9 mouse cellular contexts compared by ENCODE assay signal in the genomic region with DNA sequence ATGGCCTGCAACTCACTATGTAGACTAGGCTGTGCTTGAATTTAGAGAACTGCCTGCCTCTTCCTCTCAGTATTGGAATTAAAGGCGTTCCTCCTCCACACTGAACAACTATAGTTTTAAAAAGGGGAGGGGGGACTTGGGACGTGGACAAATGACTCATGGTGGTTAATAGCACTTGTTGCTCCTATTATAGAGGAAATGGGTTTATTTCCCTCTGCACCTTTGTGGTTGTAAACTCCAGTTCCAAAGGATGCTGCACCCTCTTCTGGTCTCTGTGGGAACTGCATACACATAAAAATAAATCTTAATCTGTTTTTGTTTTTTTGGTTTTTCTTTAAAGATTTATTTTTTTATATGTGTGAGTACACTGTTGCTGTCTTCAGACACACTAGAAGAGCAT. TPM values are rescaled to one million over a fixed set of nuclear protein-coding genes. Genes with fewer than 3 reads are reported as not detected.
DNase-seq lines count a peak whose midpoint lies in the region; ATAC-seq and TF ChIP-seq lines count a peak whose summit lies in the region.
"Had no signal": no experiment of that assay in that cellular context is flagged by ENCODE, and none has a peak within 500 bp of the region (broad histone marks: within the 10 kb centered on the region; RNA-seq: fewer than 3 reads in every experiment).

No protein-coding gene starts in this region.

- no peak overlapping the region for H3K9ac ChIP-seq in heart, postnatal 0 days (replicated peaks; ENCODE audit: low read depth, low read length)
- H3K9ac ChIP-seq in liver, embryonic 13.5 days, result no peak overlapping the region

- no peak overlapping the region for H3K4me3 ChIP-seq in heart, postnatal 0 days (ENCODE audit: low read depth, low read length)
- H3K4me3 ChIP-seq in liver, embryonic 13.5 days (replicated peaks), result no peak overlapping the region
- H3K4me3 ChIP-seq: myocyte had no signal

- peak; percentile 77 for TF ChIP-seq CTCF in heart, postnatal 0 days (IDR thresholded peaks at IDR 0.05; ENCODE audit: low read depth)

- TF ChIP-seq EP300 in heart, postnatal 0 days (IDR thresholded peaks at IDR 0.05; ENCODE audit: low read depth), result no peak

- DNase-seq in heart, postnatal 0 days (ENCODE audit: low spot score), result peak; percentile 36
- DNase-seq in heart, adult 11 months, result no peak
- DNase-seq in A20 (ENCODE audit: low read depth, low spot score), result peak; percentile 67
- peak; percentile 37 for DNase-seq in Muller cell, postnatal 12 days (ENCODE audit: inconsistent ontology term)
- no peak for DNase-seq in liver, embryonic 13.5 days
- no peak for DNase-seq in urinary bladder, postnatal 25 days (ENCODE audit: low spot score)
- no peak for DNase-seq in left cerebral cortex, postnatal 25 days (ENCODE audit: low spot score in 2 of 2)
- no peak for DNase-seq in left cerebral cortex, adult 8-10 months (ENCODE audit: low spot score in 2 of 2)

- no peak overlapping the region for H3K27ac ChIP-seq in heart, postnatal 0 days (ENCODE audit: low read depth)
- peak overlapping the region; percentile 71 for H3K27ac ChIP-seq in liver, embryonic 13.5 days

- peaks cover 14% of the 10 kb centered on the region for H3K4me1 ChIP-seq in heart, postnatal 0 days (ENCODE audit: control insufficient read depth, insufficient read depth)
- peaks cover 78% of the 10 kb centered on the region for H3K4me1 ChIP-seq in liver, embryonic 13.5 days (replicated peaks)

- H3K4me2 ChIP-seq in heart, postnatal 0 days (ENCODE audit: low read depth, low read length), result no peak overlapping the region
- H3K4me2 ChIP-seq in liver, embryonic 13.5 days, result no peak overlapping the region

- H3K36me3 ChIP-seq in heart, postnatal 0 days (replicated peaks; ENCODE audit: control insufficient read depth, insufficient read depth, low read length), result no peaks in the 10 kb centered on the region
- H3K36me3 ChIP-seq in liver, embryonic 13.5 days, result no peaks in the 10 kb centered on the region

- intact Hi-C loops in left cerebral cortex, postnatal 25 days (cut with DNase I), result loop anchor here (2.0 kb wide), 1 partner anchor 87 kb away; no protein-coding TSS in a partner anchor

- H3K9me3 ChIP-seq in heart, postnatal 0 days (replicated peaks; ENCODE audit: control insufficient read depth, low read length), result no peaks in the 10 kb centered on the region
- no peaks in the 10 kb centered on the region for H3K9me3 ChIP-seq in liver, embryonic 13.5 days (replicated peaks)

- H3K27me3 ChIP-seq in heart, postnatal 0 days (ENCODE audit: control insufficient read depth, insufficient read depth, low read length), result no peaks in the 10 kb centered on the region
- no peaks in the 10 kb centered on the region for H3K27me3 ChIP-seq in liver, embryonic 13.5 days

- no peak for ATAC-seq in heart, postnatal 0 days (ENCODE audit: insufficient read depth, low read depth)
- no peak for ATAC-seq in liver, embryonic 13.5 days (ENCODE audit: low read depth)

- WGBS in heart, postnatal 0 days, result 40% methylated on average over 2 of the region's 2 CpGs
- 11% methylated on average over 2 of the region's 2 CpGs for WGBS in liver, embryonic 13.5 days (ENCODE audit: insufficient replicate concordance)

RNA-seq across cellular contexts. Expression of gene Nadk, which starts 6.0 kb away (rescaled TPM):
- 48.0 and 52.7 TPM in 2 replicates for total RNA-seq in heart, postnatal 0 days (2014; rRNA removed; ENCODE audit: low replicate concordance)
- 36.0 and 37.4 TPM in 2 replicates for polyA plus RNA-seq in heart, postnatal 0 days (2015; fragmentation: Nextera tagmentation; extraction: Ambion mirVana)
- polyA plus RNA-seq in liver, embryonic 13.5 days (2015; fragmentation: Nextera tagmentation; extraction: Ambion mirVana), result 60.4 and 68.0 TPM in 2 replicates
- 10 to 100 TPM; 58.8 to 61.7 TPM for total RNA-seq in left cerebral cortex, postnatal 25 days (2021)
- total RNA-seq in left cerebral cortex, adult 8-10 months (2022), result 10 to 100 TPM; 43.2 to 55.5 (median 52.6) TPM

RNA-seq across cellular contexts. Expression of gene Slc35e2, which starts 33.0 kb away (rescaled TPM):
- total RNA-seq in heart, postnatal 0 days (2014; rRNA removed; ENCODE audit: low replicate concordance), result 11.8 and 14.4 TPM in 2 replicates
- polyA plus RNA-seq in heart, postnatal 0 days (2015; fragmentation: Nextera tagmentation; extraction: Ambion mirVana), result 3.6 and 4.4 TPM in 2 replicates
- polyA plus RNA-seq in liver, embryonic 13.5 days (2015; fragmentation: Nextera tagmentation; extraction: Ambion mirVana), result 4.4 and 5.9 TPM in 2 replicates
- 10 to 100 TPM; 49.9 to 51.5 TPM for total RNA-seq in left cerebral cortex, postnatal 25 days (2021)
- total RNA-seq in left cerebral cortex, adult 8-10 months (2022), result 10 to 100 TPM; 42.9 to 50.6 (median 43.8) TPM

RNA-seq across cellular contexts. Expression of gene Cdk11b, which starts 56.5 kb away (rescaled TPM):
- 8.7 and 15.3 TPM in 2 replicates for total RNA-seq in heart, postnatal 0 days (2014; rRNA removed; ENCODE audit: low replicate concordance)
- 36.8 TPM in 2 replicates for polyA plus RNA-seq in heart, postnatal 0 days (2015; fragmentation: Nextera tagmentation; extraction: Ambion mirVana)
- polyA plus RNA-seq in liver, embryonic 13.5 days (2015; fragmentation: Nextera tagmentation; extraction: Ambion mirVana), result 30.6 and 36.2 TPM in 2 replicates
- 10 to 100 TPM; 45.9 to 53.1 TPM for total RNA-seq in left cerebral cortex, postnatal 25 days (2021)
- total RNA-seq in left cerebral cortex, adult 8-10 months (2022), result 10 to 100 TPM; 40.1 to 55.0 (median 47.1) TPM

Comparison
In these comparisons a context has a peak if more than half of its experiments do, and no peak if none do; other contexts are left out.
1. DNase-seq: peak in heart, postnatal 0 days (single experiment), A20 (single experiment) and Muller cell, postnatal 12 days (single experiment); none in heart, adult 11 months (single experiment), liver, embryonic 13.5 days (single experiment), urinary bladder, postnatal 25 days (single experiment), left cerebral cortex, postnatal 25 days (0 of 2) and left cerebral cortex, adult 8-10 months (0 of 2).